Mouse (Mus musculus): Measurements from ENCODE around the gene Tagln.

- no peak for TF ChIP-seq CTCF (conservative IDR thresholded peaks at IDR 0.05; ENCODE audit: insufficient read depth, insufficient read length, low read depth, low read length)
- no peak for TF ChIP-seq POLR2A (IDR thresholded peaks at IDR 0.05; ENCODE audit: low read depth, low read length)
Observed at GRCm38 (mm10) chr9:45938088-45938487, 2.2 kb upstream of the Tagln start.
